Mouse (Mus musculus) 3134 (cell line): ENCODE data around the gene Eef1akmt2.

ENCODE experiments used
- DNase-seq: peaks from one replicate; pipeline ENCODE4 v3.0.0-alpha.2; 2011; ENCODE audit warnings: low spot score; ENCODE audit not compliant: insufficient read length; ENCODE audit errors: extremely low read depth

Gene Eef1akmt2

GRCm38 (mm10) chr7:132790447-132791219 is 61.8 kb downstream of the Eef1akmt2 start:
- no peak for DNase-seq

DNA sequence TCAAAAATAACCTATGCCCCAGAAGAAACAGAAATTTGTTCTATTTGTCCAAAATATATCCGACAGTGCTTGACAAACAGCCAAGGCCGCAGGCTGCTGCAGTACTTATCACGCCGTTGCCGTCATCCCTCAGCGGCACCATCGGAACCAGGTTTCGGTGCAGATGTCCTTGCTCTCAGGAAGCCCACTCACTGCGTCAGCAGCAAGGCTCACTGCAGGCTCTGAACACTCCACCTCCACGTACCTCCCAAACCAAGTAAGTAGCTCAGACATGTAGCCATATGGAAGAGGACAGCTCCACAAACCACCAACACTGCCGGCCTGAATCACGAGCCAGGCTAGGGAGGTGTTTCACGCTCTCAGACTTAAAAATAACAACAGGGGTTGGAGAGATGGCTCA is 63.6 kb downstream of the Eef1akmt2 start:
- DNase-seq, result no peak

GRCm38 (mm10) chr7:132787496-132788190 is 64.8 kb downstream of the Eef1akmt2 start:
- no peak for DNase-seq

DNA sequence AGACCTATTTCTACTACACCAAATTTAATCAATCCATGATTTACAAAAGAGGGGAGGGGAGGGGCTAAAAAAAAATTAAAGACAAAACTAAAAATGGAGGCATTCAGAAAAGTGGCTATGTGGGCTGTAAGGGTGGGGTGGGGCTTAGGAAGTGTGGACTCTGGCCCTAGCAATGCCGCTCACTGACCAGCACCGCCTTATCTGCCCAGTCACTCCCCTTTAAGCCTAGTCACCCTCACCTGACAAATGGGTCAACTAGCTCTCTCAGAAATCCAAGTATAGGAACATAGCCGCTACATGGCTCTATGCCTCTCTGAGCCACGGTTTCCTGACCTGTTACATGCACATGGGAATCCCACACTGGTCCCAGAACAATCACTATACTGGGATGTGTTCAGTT is 65.5 kb downstream of the Eef1akmt2 start:
- no peak for DNase-seq

GRCm38 (mm10) chr7:132786522-132786921 is 66.0 kb downstream of the Eef1akmt2 start:
- DNase-seq, result no peak

- DNase-seq, result no peak
Measured at GRCm38 (mm10) chr7:132786011-132786410, 66.5 kb downstream of the Eef1akmt2 start.

DNA sequence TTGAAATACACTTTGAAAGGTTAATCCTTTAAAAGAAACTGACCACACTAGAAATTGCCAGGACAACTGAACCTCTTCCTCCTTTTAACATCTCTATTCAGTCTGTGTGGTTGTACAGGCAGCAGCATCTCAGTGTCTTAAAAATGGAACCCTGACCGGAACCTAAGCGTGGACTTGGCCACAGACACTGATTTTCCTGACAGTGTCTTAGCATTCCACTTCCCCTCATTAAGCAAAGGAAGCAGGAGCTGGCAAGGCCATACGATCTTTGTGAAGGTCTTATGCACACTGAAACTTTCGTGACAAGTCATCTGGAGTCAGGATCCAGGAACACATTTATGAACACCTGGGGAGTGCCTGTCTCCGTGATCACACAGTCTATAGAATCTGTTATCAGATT is 68.4 kb downstream of the Eef1akmt2 start:
- no peak for DNase-seq

- no peak for DNase-seq
Measured at GRCm38 (mm10) chr7:132781850-132782249, 70.6 kb downstream of the Eef1akmt2 start.

DNA sequence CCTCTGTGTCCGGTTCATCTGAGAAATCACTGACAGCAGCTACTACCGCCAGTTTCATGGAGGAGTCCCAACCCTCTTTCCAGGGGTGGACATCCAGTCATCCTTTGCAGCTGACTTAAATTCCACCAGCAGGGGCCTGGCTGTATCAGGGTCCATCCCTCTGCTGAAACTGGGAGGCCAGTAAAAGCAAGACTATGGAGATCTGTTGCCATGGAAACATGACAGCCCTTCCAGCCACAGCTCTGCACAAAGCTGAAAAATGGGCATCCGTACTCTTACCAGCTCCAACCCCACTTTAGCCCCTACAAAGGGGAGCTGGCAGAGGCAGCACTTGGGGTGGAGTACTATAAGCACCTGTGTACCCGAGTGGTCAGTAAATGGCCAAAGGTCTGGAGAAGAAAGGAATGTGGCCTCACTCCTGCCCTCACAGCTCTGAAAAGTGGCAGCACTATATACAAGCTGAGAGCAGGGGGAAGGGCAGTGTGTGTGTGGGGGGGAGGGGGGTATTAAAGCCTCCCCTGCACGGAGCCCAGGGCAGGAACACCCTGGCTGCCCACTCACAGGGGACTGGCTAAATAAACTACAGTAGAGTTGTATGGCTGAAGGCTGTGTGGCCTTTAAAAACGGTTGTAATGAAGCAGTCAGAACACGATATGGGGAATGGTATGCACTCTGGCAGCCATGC is 71.2 kb downstream of the Eef1akmt2 start:
- no peak for DNase-seq

DNA sequence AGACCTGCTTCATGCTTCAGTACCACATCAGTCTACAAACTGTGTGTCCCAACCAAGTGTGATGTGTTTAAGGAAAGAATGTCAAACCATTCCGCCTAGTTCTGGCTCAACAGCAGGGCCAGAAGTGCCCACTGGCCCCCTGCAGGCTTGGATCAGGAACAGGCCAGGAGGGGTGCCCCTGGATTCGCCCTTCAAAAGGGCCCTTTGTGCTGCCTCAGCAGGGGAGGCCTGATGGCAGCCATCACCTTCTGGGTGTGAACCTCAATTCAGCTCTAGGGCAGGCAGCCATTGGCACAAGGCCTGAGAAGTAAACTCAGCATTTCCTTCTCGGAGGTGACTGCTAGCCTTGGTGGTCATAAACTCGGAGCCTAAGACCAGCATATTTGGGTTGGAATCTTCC is 71.9 kb downstream of the Eef1akmt2 start:
- no peak for DNase-seq

- DNase-seq, result no peak
Measured at GRCm38 (mm10) chr7:132778630-132779029, 73.8 kb downstream of the Eef1akmt2 start.

GRCm38 (mm10) chr7:132777728-132778453 is 74.6 kb downstream of the Eef1akmt2 start:
- DNase-seq, result no peak
